Mouse (Mus musculus) G1E (cell line): ENCODE measurements around the gene Mrpl10.

ENCODE experiments used
- CTCF ChIP-seq: IDR thresholded peaks from 2 replicates; pipeline ENCODE4 v1.5.1; 2012; ENCODE audit warnings: low read depth, low read length, inconsistent platforms, mixed read lengths
- GATA1 ChIP-seq: IDR thresholded peaks from 2 replicates; pipeline ENCODE4 v1.6.1; 2012; ENCODE audit warnings: borderline replicate concordance, low read length, inconsistent platforms, mixed read lengths
- GATA2 ChIP-seq: IDR thresholded peaks from 2 replicates; pipeline ENCODE4 v1.6.1; 2012; ENCODE audit warnings: low read depth, low read length, inconsistent platforms, borderline replicate concordance
- POLR2AphosphoS5 ChIP-seq: IDR thresholded peaks from 2 replicates; pipeline ENCODE4 v1.6.1; 2012; ENCODE audit warnings: low read depth, low read length, inconsistent platforms; ENCODE audit not compliant: insufficient replicate concordance
- TAL1 ChIP-seq: conservative IDR thresholded peaks from 2 replicates; pipeline ENCODE4 v1.6.1; 2012; ENCODE audit warnings: low read depth, low read length, inconsistent platforms, mixed read lengths

DNA sequence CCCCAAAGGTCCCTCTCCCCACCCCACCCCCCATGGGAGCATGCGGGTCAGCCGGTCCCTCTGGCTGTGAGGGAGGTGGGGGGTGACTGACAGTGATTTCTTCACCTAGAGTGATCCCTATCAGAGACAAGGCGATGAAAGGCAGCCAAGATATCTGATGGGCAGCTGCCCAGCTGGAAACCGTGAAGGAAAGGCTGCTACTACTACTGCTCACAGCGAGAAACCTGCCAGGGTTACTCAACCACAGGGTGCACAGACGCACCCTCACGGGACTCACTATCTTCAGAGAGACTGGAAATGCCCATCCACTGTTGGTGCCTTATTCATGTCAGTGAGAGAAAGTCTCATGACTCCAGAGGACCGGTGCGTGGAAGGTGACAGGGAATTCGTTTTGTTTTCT is 16.4 kb upstream of the Mrpl10 start:
- no peak for TF ChIP-seq CTCF
- TF ChIP-seq TAL1: no peak
- no peak for TF ChIP-seq GATA1
- no peak for TF ChIP-seq GATA2
- no peak for TF ChIP-seq POLR2AphosphoS5
